Mouse (Mus musculus) spleen, adult 18-20 months (tissue): ENCODE measurements around the gene Tmem159.

Experiments
- DNase-seq, 2 experiments: peaks; one replicate each; pipeline ENCODE4 v3.0.0; 2022; ENCODE audit warnings: mixed read lengths in 2 of 2

The Tmem159 gene

DNA sequence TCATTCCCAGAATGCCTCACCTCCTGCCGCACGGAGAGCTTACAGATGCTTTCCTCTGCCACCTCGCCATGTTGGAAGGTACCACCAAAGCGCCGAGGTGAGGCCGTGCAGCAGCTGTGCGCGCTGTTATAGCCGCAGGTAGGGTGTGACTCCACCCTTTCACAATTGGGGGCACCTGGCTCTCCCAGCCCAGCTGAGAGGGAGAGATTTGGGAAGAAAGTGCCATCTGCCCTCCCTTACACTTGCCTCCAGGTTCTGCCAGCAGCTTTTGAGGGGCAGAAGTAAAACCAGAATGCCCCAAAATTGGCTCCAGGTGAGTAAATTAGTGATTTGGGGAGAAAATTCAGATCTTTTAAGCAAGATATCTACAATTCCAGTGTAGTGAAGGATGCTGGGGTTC lies 43.0 kb downstream of the Tmem159 start, which contains the start of gene Zp2:
Gene Zp2 (minus strand): TSS at position 101 of the 400 bp plus-strand sequence.
- DNase-seq, result no peak

DNA sequence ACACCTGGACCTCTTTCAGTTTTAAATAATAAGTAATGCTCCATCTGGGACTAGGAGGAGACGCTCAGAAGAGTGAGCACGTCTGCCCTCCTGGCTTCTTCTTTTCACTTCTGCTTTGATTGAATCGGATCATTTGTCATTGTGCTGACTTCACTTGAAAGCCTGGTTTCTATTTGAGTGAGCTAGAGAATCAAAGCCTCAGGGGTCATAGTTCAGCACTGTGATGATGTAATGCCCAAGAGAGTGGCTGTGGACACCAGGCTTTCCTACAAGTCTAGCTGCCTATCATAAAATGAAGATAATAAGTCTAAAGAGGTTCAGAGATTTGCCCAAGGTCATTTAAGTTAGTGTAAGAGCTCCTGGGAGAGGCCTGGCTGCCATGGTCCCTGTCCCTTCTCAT lies 48.1 kb downstream of the Tmem159 start:
- no peak for DNase-seq

DNA sequence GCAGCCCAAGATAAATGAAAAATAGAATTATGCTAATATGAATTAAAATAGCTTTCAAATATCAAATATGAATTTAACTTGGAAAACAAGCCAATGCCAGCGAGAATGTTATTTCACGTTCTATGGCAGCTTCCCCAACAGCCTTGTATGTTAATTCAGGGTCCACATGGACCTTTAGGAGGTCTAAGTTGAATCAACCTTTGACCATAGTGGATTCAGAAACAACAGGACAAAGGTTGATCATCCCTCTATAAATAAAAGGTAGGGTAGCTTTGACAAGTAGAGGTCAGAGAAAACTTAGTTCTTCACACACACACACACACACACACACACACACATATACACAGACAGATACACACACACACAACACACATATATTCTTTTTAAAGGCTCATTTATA lies 48.7 kb downstream of the Tmem159 start:
- DNase-seq, result no peak

DNA sequence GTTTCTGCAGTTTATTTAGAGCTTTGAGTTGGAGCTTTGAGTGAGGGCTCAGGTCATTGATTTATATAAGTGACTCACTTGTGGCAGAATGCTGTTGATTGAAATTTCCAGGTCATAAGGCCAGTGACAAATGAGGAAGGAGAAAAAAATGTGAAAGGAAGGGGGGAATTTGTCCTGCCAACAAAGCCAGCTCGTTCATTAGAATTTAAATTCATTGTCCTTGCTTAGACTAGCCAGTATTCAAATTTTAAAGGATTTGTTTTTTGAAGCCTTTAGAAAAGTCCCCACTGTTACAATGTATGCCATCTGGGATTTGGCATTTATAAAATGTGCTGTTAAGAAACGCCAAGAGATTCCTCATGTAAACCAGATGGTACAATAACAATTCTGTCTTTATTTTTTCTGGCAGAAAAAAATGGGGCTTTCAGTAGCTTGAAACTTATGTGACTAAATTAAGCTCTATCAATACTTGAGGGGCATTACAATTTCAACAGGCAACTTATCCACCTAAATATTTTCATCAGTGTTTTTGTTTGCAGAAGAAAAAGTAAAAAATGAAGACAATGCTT lies 54.8 kb downstream of the Tmem159 start:
- DNase-seq, result no peak

DNA sequence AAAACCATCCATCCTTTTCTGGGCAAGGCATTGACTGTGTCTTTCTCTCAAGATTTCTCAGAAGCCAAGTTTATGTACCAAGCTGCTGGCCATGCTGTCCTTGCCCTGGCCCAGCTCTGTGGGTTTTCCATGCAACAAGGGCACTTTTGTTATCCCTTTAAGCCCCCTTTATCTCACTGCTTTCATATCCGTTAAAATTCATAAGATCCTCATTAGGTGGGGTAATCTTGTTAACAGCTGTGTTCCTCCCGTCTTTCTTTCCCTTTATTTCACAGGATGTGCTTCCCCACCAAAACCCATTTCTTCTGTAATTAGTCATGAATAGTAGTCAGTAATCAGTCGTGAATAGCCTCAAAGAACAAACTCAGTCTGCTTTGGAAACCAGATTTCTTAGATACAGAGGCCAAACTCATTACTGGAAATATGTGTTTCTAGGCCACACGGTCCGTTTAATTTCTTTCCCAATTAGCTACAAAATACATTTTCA lies 55.5 kb downstream of the Tmem159 start:
- no peak for DNase-seq

DNA sequence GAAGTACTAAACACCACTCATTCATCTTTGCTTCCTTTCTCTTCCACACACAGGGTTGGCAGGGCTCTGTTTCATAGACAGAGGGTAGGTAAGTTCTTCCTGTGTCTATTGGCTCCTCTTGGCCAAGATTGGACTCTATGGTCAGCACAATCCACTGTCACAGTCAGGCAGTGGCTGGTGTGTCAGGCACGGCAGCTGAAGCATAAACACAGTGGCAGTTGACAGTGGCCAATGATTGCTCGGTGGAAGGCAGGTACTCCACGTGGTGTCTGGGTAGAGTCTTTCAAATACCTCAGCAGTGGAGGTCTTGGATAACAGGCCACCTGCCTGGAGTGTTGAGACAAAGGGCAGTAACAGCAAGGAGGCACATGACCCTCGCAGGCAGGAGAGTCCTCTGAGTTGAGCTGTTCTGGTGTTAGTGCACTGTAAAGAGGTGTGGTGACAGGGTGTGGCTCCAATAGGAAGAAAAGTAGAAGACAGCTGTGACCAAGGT lies 56.0 kb downstream of the Tmem159 start:
- DNase-seq, result no peak

DNA sequence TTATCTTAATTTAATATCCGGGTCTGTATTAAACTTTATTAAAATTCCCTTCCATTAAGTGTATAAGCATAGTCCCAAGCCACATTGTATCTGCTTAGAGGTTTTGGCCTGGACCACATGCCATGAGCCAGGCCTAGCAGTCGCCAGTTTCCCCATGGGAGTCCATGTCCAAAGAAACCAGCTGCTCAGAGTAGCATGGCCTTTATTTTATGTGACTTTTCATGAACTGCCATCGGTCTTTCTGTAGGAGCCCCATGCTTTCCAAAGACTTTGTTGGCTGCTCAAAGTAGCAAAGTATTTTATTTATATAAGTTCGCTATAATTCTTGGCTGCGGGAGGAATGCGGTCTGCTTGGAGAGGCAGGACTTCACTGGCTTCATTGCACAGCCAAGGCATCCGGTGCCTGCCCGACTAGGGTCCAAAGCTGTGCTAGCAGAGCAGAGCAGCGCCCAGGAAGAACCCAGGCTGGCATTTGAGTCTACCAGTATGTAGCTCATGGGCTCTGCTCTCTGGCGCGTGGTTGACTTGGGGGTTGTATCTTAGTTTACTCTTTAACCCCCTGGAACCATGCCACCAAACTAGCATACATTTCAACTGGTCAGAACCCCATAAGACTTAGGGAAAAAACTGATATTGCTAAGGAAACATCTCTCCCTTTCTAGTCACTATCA lies 61.6 kb downstream of the Tmem159 start:
- no peak for DNase-seq
